In genomic region chr6:84392752-84393511, GRCm38 (mm10) we compare ENCODE assay signal across 13 mouse cellular contexts.
A peak's percentile ranks its signal among the peaks of the same experiment; 100 is the strongest.
DNase-seq lines count a peak whose midpoint lies in the region; ATAC-seq lines count a peak whose summit lies in the region.
"Had no signal": no experiment of that assay in that cellular context is flagged by ENCODE, and none has a peak within 500 bp of the region (broad histone marks: within the 10 kb centered on the region; RNA-seq: fewer than 3 reads in every experiment).

No protein-coding gene starts in this region.

- peaks cover 26% of the 10 kb centered on the region for H3K4me1 ChIP-seq in limb, embryonic 10.5 days
- no peaks in the 10 kb centered on the region for H3K4me1 ChIP-seq in kidney, embryonic 14.5 days (ENCODE audit: control insufficient read depth, insufficient read depth, low read length)
- H3K4me1 ChIP-seq: stomach, embryonic 15.5 days had no signal

- DNase-seq in lung, postnatal 10 days = peak; percentile 18
- DNase-seq in lung, postnatal 14 days = no peak
- DNase-seq in adrenal gland, adult 2 months = peak; percentile 81
- no peak for DNase-seq in limb, embryonic 10.5 days (ENCODE audit: low spot score)
- no peak for DNase-seq in embryo, embryonic 11 days
- no peak for DNase-seq in thymus, postnatal 0 days (ENCODE audit: low spot score)
- DNase-seq: cerebellum, adult 18-20 months; kidney, adult 18-20 months had no signal

- ATAC-seq in monocyte, adult 5-6 weeks (replicated peaks; ENCODE audit: insufficient number of reproducible peaks, low FRiP score, low TSS enrichment, poor library complexity, severe bottlenecking) = peak; percentile 74
- ATAC-seq in kidney, embryonic 14.5 days (ENCODE audit: low FRiP score, low TSS enrichment) = no peak

- WGBS in limb, embryonic 10.5 days = 92% methylated on average over 14 of the region's 14 CpGs
- 89% methylated on average over 14 of the region's 14 CpGs for WGBS in kidney, embryonic 14.5 days

- no peak overlapping the region for H3K4me3 ChIP-seq in limb, embryonic 10.5 days
- no peak overlapping the region for H3K4me3 ChIP-seq in kidney, embryonic 14.5 days (ENCODE audit: low read length)
- H3K4me3 ChIP-seq: embryonic facial prominence, embryonic 12.5 days; stomach, embryonic 15.5 days had no signal

- H3K27me3 ChIP-seq in limb, embryonic 10.5 days (ENCODE audit: low read depth, poor library complexity, severe bottlenecking) = peaks cover 27% of the 10 kb centered on the region
- H3K27me3 ChIP-seq in kidney, embryonic 14.5 days (ENCODE audit: control insufficient read depth, insufficient read depth, low read length) = peaks cover 11% of the 10 kb centered on the region; the same call in 1 of the 2 replicates
- H3K27me3 ChIP-seq: stomach, embryonic 15.5 days had no signal

- no peaks in the 10 kb centered on the region for H3K9me3 ChIP-seq in limb, embryonic 10.5 days (replicated peaks)
- no peaks in the 10 kb centered on the region for H3K9me3 ChIP-seq in kidney, embryonic 14.5 days (ENCODE audit: control insufficient read depth, low read length)
- H3K9me3 ChIP-seq: embryonic facial prominence, embryonic 12.5 days; stomach, embryonic 15.5 days had no signal

- no peak overlapping the region for H3K9ac ChIP-seq in kidney, embryonic 14.5 days (ENCODE audit: low read depth, low read length)
- H3K9ac ChIP-seq: embryonic facial prominence, embryonic 12.5 days; lung, embryonic 14.5 days; stomach, embryonic 15.5 days had no signal

- H3K36me3 ChIP-seq in limb, embryonic 10.5 days = no peaks in the 10 kb centered on the region
- no peaks in the 10 kb centered on the region for H3K36me3 ChIP-seq in kidney, embryonic 14.5 days (ENCODE audit: control insufficient read depth, insufficient read depth, low read length)
- H3K36me3 ChIP-seq: embryonic facial prominence, embryonic 12.5 days; stomach, embryonic 15.5 days had no signal

- no peak overlapping the region for H3K4me2 ChIP-seq in kidney, embryonic 14.5 days (replicated peaks; ENCODE audit: low read depth, low read length)
- H3K4me2 ChIP-seq: embryonic facial prominence, embryonic 12.5 days; lung, embryonic 14.5 days; stomach, embryonic 15.5 days had no signal

- H3K27ac ChIP-seq in limb, embryonic 10.5 days = 0 out of 2 replicates have a peak overlapping the region, but pooled peaks have one; percentile 9
- no peak overlapping the region for H3K27ac ChIP-seq in kidney, embryonic 14.5 days (ENCODE audit: low read depth, low read length)
- H3K27ac ChIP-seq: embryonic facial prominence, embryonic 12.5 days; stomach, embryonic 15.5 days had no signal

Comparison
In these comparisons a context has a peak if more than half of its experiments do, and no peak if none do; other contexts are left out.
1. DNase-seq: peak in lung, postnatal 10 days (single experiment) and adrenal gland, adult 2 months (single experiment); none in lung, postnatal 14 days (single experiment), limb, embryonic 10.5 days (single experiment), embryo, embryonic 11 days (single experiment) and thymus, postnatal 0 days (single experiment).